14 mouse cellular contexts compared by ENCODE assay signal in the genomic region with DNA sequence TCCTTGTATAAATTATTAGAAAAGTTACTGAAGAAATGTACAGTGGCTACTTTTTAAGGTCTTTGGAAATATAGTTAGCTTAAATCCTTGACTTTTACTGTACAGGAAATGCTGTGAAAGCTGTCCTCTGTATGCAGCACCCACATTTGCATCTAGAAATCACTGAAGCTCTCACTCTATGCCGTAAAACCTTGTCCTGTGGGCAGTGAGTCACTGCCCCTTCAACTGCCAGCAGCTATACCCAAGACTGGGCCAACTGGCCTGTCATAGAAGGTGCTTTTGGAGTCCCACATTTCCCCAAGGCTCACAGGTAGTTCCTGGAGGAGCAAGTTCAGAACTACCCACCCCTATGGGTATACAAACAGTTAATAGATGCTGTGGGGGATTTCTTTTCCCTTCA.
"Had no signal": no experiment of that assay in that cellular context is flagged by ENCODE, and none has a peak within 500 bp of the region (broad histone marks: within the 10 kb centered on the region; RNA-seq: fewer than 3 reads in every experiment).

No protein-coding gene starts in this region.

- DNase-seq: lung, adult 18-20 months; lung, embryonic 14.5 days; lung, postnatal 10 days; lung, postnatal 4 days; midbrain, embryonic 14.5 days; right cerebral cortex, postnatal 14 days; thymus, adult 18-20 months; thymus, postnatal 25 days; thymus, postnatal 4 days had no signal

- H3K4me3 ChIP-seq: midbrain, embryonic 10.5 days; midbrain, embryonic 12.5 days; myocyte; neural tube, embryonic 13.5 days; neural tube, embryonic 15.5 days had no signal

- H3K27me3 ChIP-seq: midbrain, embryonic 12.5 days; neural tube, embryonic 13.5 days; neural tube, embryonic 15.5 days had no signal

- H3K4me2 ChIP-seq: lung, embryonic 14.5 days; midbrain, embryonic 12.5 days; neural tube, embryonic 13.5 days; neural tube, embryonic 15.5 days had no signal

- H3K9me3 ChIP-seq: midbrain, embryonic 10.5 days; midbrain, embryonic 12.5 days; neural tube, embryonic 13.5 days; neural tube, embryonic 15.5 days had no signal

- H3K27ac ChIP-seq: midbrain, embryonic 10.5 days; midbrain, embryonic 12.5 days; neural tube, embryonic 13.5 days; neural tube, embryonic 15.5 days had no signal

- H3K9ac ChIP-seq: lung, embryonic 14.5 days; midbrain, embryonic 12.5 days; neural tube, embryonic 13.5 days; neural tube, embryonic 15.5 days had no signal

- H3K4me1 ChIP-seq: midbrain, embryonic 10.5 days; midbrain, embryonic 12.5 days; neural tube, embryonic 13.5 days; neural tube, embryonic 15.5 days had no signal
